Mouse (Mus musculus) liver, adult 2 months (tissue): ENCODE results near the gene Fbn1.

Experiments
- CTCF ChIP-seq: fragments of 200-500 bp; IDR thresholded peaks from 2 replicates; pipeline ENCODE4 v1.5.1; 2011; ENCODE audit warnings: low read depth, low read length, control low read depth
- POLR2A ChIP-seq: fragments of 200-500 bp; IDR thresholded peaks from 2 replicates; pipeline ENCODE4 v1.6.1; 2011; ENCODE audit warnings: low read length, control low read depth; ENCODE audit not compliant: insufficient read depth; ENCODE audit errors: extremely low read depth

DNA sequence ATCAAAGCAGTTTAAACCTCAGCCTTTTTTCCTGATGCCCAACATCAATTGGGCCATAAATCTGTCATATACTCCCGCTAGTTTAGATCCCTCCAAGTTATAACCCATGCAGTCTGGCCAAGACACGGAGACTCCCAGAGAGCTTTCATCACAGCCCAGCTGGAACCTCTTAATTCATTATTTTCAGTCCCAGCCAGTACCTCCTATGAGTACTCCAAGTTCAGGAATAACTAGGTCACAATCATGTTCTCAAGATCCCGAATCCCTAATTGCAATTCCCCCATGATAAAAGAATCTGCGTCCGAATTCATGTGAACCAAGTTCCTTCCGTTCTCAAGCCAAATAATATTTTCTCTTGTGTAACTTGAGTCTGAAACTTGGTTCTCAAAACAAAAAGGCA, 58.9 kb downstream of the Fbn1 start:
- TF ChIP-seq POLR2A (no peak), CTCF (no peak)
